Mouse (Mus musculus): ENCODE data around the gene Slc6a18. TPM values are rescaled to one million over a fixed set of nuclear protein-coding genes. Genes with fewer than 3 reads are reported as not detected.

Slc6a18 gene
- polyA plus RNA-seq, 1 experiment from 2014 or later: not detected

GRCm38 (mm10) chr13:73682226-73682625, 4.4 kb upstream of the Slc6a18 start:
- H3K9me3 ChIP-seq: no peaks in the 10 kb centered on the region
- no peak overlapping the region for H3K27ac ChIP-seq
- WGBS: 87% methylated on average over 2 of the region's 2 CpGs
- H3K36me3 ChIP-seq: no peaks in the 10 kb centered on the region
- H3K4me3 ChIP-seq: no peak overlapping the region
- no peaks in the 10 kb centered on the region for H3K4me1 ChIP-seq (replicated peaks)
- no peaks in the 10 kb centered on the region for H3K27me3 ChIP-seq
- ATAC-seq (ENCODE audit: low FRiP score): no peak
- no peak overlapping the region for H3K4me2 ChIP-seq
- H3K9ac ChIP-seq: no peak overlapping the region

- Histone ChIP-seq H3K27me3 (no peaks in the 10 kb centered on the region), H3K4me3 (no peak overlapping the region), H3K4me2 (no peak overlapping the region), H3K9me3 (no peaks in the 10 kb centered on the region), H3K4me1 (replicated peaks) (no peaks in the 10 kb centered on the region), H3K9ac (no peak overlapping the region), H3K27ac (no peak overlapping the region), H3K36me3 (no peaks in the 10 kb centered on the region)
- ATAC-seq (ENCODE audit: low FRiP score): no peak
- WGBS: 41% methylated on average over 1 of the region's 1 CpGs
Observed at GRCm38 (mm10) chr13:73680394-73680793, 2.6 kb upstream of the Slc6a18 start.

GRCm38 (mm10) chr13:73679311-73679710, 1.5 kb upstream of the Slc6a18 start:
- 75% methylated on average over 2 of the region's 2 CpGs for WGBS
- Histone ChIP-seq H3K9me3 (no peaks in the 10 kb centered on the region), H3K4me3 (no peak overlapping the region), H3K27ac (no peak overlapping the region), H3K9ac (no peak overlapping the region), H3K36me3 (no peaks in the 10 kb centered on the region), H3K4me1 (replicated peaks) (no peaks in the 10 kb centered on the region), H3K27me3 (no peaks in the 10 kb centered on the region), H3K4me2 (no peak overlapping the region)
- no peak for ATAC-seq (ENCODE audit: low FRiP score)

- H3K27ac ChIP-seq: no peak overlapping the region
- 87% methylated on average over 7 of the region's 7 CpGs for WGBS
- ATAC-seq (ENCODE audit: low FRiP score): no peak
- H3K36me3 ChIP-seq: no peaks in the 10 kb centered on the region
- no peaks in the 10 kb centered on the region for H3K9me3 ChIP-seq
- H3K9ac ChIP-seq: no peak overlapping the region
- no peak overlapping the region for H3K4me2 ChIP-seq
- H3K4me3 ChIP-seq: no peak overlapping the region
- H3K27me3 ChIP-seq: no peaks in the 10 kb centered on the region
- H3K4me1 ChIP-seq (replicated peaks): no peaks in the 10 kb centered on the region
Observed at GRCm38 (mm10) chr13:73675161-73675560, 2.7 kb downstream of the Slc6a18 start.

GRCm38 (mm10) chr13:73660163-73660695, 17.6 kb downstream of the Slc6a18 start:
- no peaks in the 10 kb centered on the region for H3K27me3 ChIP-seq
- no peak overlapping the region for H3K4me2 ChIP-seq
- no peak overlapping the region for H3K4me3 ChIP-seq
- no peak overlapping the region for H3K9ac ChIP-seq
- H3K36me3 ChIP-seq: no peaks in the 10 kb centered on the region
- WGBS: 62% methylated on average over 2 of the region's 2 CpGs
- ATAC-seq (ENCODE audit: low FRiP score): no peak
- H3K4me1 ChIP-seq (replicated peaks): no peaks in the 10 kb centered on the region
- H3K9me3 ChIP-seq: no peaks in the 10 kb centered on the region
- no peak overlapping the region for H3K27ac ChIP-seq

- WGBS: 58% methylated on average over 2 of the region's 2 CpGs
- Histone ChIP-seq H3K27me3 (no peaks in the 10 kb centered on the region), H3K4me1 (replicated peaks) (no peaks in the 10 kb centered on the region), H3K27ac (no peak overlapping the region), H3K36me3 (no peaks in the 10 kb centered on the region), H3K9ac (no peak overlapping the region), H3K4me2 (no peak overlapping the region), H3K4me3 (no peak overlapping the region), H3K9me3 (no peaks in the 10 kb centered on the region)
- ATAC-seq (ENCODE audit: low FRiP score): no peak
Observed at GRCm38 (mm10) chr13:73658953-73659352, 18.9 kb downstream of the Slc6a18 start.

- no peak for ATAC-seq (ENCODE audit: low FRiP score)
- Histone ChIP-seq H3K4me2 (no peak overlapping the region), H3K36me3 (peaks cover 12% of the 10 kb centered on the region; the same call in 1 of the 2 replicates), H3K4me3 (no peak overlapping the region), H3K9ac (no peak overlapping the region), H3K27me3 (no peaks in the 10 kb centered on the region), H3K4me1 (replicated peaks) (no peaks in the 10 kb centered on the region), H3K9me3 (0 out of 2 replicates have a peak, but pooled peaks cover 5% of the 10 kb centered on the region), H3K27ac (no peak overlapping the region)
- WGBS: 86% methylated on average over 3 of the region's 3 CpGs
Observed at GRCm38 (mm10) chr13:73654976-73655375, 22.8 kb downstream of the Slc6a18 start.

- Histone ChIP-seq H3K4me1 (replicated peaks) (no peaks in the 10 kb centered on the region), H3K27me3 (no peaks in the 10 kb centered on the region), H3K36me3 (peaks cover 24% of the 10 kb centered on the region), H3K27ac (no peak overlapping the region), H3K9me3 (0 out of 2 replicates have a peak, but pooled peaks cover 5% of the 10 kb centered on the region), H3K4me3 (no peak overlapping the region), H3K9ac (no peak overlapping the region), H3K4me2 (no peak overlapping the region)
- WGBS: 90% methylated on average over 3 of the region's 3 CpGs
- ATAC-seq (ENCODE audit: low FRiP score): no peak
Observed at GRCm38 (mm10) chr13:73653266-73653665, 24.6 kb downstream of the Slc6a18 start.

GRCm38 (mm10) chr13:73646397-73647087, 31.3 kb downstream of the Slc6a18 start:
- 47% methylated on average over 6 of the region's 6 CpGs for WGBS
- Histone ChIP-seq H3K9me3 (0 out of 2 replicates have a peak, but pooled peaks cover 5% of the 10 kb centered on the region), H3K9ac (no peak overlapping the region), H3K36me3 (peaks cover 41% of the 10 kb centered on the region), H3K4me1 (replicated peaks) (no peaks in the 10 kb centered on the region), H3K4me2 (no peak overlapping the region), H3K27me3 (no peaks in the 10 kb centered on the region), H3K4me3 (no peak overlapping the region), H3K27ac (no peak overlapping the region)
- ATAC-seq (ENCODE audit: low FRiP score): peak; percentile 72; the same call in 1 of the 2 replicates

GRCm38 (mm10) chr13:73641296-73641695, 36.5 kb downstream of the Slc6a18 start:
- H3K36me3 ChIP-seq: peaks cover 25% of the 10 kb centered on the region
- no peak for ATAC-seq (ENCODE audit: low FRiP score)
- no peaks in the 10 kb centered on the region for H3K27me3 ChIP-seq
- no peak overlapping the region for H3K4me3 ChIP-seq
- no peak overlapping the region for H3K9ac ChIP-seq
- no peak overlapping the region for H3K4me2 ChIP-seq
- no peaks in the 10 kb centered on the region for H3K4me1 ChIP-seq (replicated peaks)
- WGBS: 89% methylated on average over 4 of the region's 4 CpGs
- no peak overlapping the region for H3K27ac ChIP-seq
- H3K9me3 ChIP-seq: no peaks in the 10 kb centered on the region

- H3K4me2 ChIP-seq: no peak overlapping the region
- ATAC-seq (ENCODE audit: low FRiP score): no peak
- H3K4me1 ChIP-seq (replicated peaks): no peaks in the 10 kb centered on the region
- H3K4me3 ChIP-seq: no peak overlapping the region
- H3K9ac ChIP-seq: no peak overlapping the region
- 86% methylated on average over 5 of the region's 6 CpGs for WGBS
- H3K27ac ChIP-seq: no peak overlapping the region
- H3K36me3 ChIP-seq: peaks cover 48% of the 10 kb centered on the region
- no peaks in the 10 kb centered on the region for H3K9me3 ChIP-seq
- H3K27me3 ChIP-seq: no peaks in the 10 kb centered on the region
Observed at GRCm38 (mm10) chr13:73637826-73638225, 40.0 kb downstream of the Slc6a18 start.

- Histone ChIP-seq H3K9ac (no peak overlapping the region), H3K9me3 (no peaks in the 10 kb centered on the region), H3K27ac (no peak overlapping the region), H3K36me3 (peaks cover 29% of the 10 kb centered on the region), H3K4me2 (no peak overlapping the region), H3K4me3 (no peak overlapping the region), H3K27me3 (no peaks in the 10 kb centered on the region), H3K4me1 (replicated peaks) (peaks cover 37% of the 10 kb centered on the region)
- ATAC-seq (ENCODE audit: low FRiP score): no peak
- 94% methylated on average over 3 of the region's 3 CpGs for WGBS
Observed at GRCm38 (mm10) chr13:73631837-73632236, 46.0 kb downstream of the Slc6a18 start.

GRCm38 (mm10) chr13:73628586-73629113, 49.2 kb downstream of the Slc6a18 start:
- Histone ChIP-seq H3K27me3 (no peaks in the 10 kb centered on the region), H3K4me3 (no peak overlapping the region), H3K9ac (no peak overlapping the region), H3K4me1 (replicated peaks) (peaks cover 44% of the 10 kb centered on the region), H3K4me2 (0 out of 2 replicates have a peak overlapping the region, but pooled peaks have one; percentile 10), H3K27ac (no peak overlapping the region), H3K36me3 (peaks cover 7% of the 10 kb centered on the region; the same call in 1 of the 2 replicates), H3K9me3 (no peaks in the 10 kb centered on the region)
- WGBS: 84% methylated on average over 11 of the region's 11 CpGs
- no peak for ATAC-seq (ENCODE audit: low FRiP score)

All from hindbrain, embryonic 13.5 days (tissue).